Mouse (Mus musculus): ENCODE data around the gene Serpine1.

- TF ChIP-seq POLR2A (IDR thresholded peaks at IDR 0.05; ENCODE audit: borderline replicate concordance, extremely low read depth, low read depth, low read length): no peak
- no peak for TF ChIP-seq CTCF (IDR thresholded peaks at IDR 0.05; ENCODE audit: insufficient read depth, low read length)
Measured at GRCm38 (mm10) chr5:137036211-137036610, 35.9 kb downstream of the Serpine1 start.
